9 mouse cellular contexts compared by ENCODE assay signal in the genomic region with DNA sequence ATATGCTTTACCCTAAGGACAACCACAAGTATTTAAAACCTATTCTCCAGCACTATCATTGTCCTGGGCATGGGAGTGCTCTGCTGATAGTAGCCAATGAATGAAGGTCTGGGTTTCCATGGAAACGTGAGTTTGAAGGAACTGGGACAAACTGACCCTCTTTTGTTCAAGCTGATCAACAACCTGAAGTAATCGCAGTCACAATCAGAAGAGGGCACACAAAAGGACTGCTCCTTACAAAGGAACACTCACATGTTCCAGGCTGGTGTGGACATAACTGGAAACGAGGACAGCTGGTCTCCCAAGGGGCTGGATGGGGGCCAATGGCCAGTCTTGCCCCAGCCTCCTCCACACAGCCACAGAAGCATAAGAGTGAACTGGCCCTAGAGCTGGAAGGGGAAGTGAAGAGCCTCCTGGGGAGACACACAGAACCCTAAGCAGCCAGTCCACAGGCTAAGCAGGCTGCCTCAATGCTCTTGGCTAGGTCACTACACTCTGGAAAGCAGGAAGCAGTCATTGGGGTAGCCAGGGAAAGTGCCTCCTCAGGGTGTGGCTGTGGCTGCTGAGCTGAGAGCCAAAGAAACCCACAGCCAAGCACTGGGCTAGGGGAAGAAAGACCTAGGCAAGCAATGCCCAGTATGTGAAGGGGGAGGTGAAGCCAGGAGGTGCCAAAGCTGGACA. TPM values are rescaled to one million over a fixed set of nuclear protein-coding genes. Genes with fewer than 3 reads are reported as not detected.
DNase-seq lines count a peak whose midpoint lies in the region; ATAC-seq and TF ChIP-seq lines count a peak whose summit lies in the region.
"Had no signal": no experiment of that assay in that cellular context is flagged by ENCODE, and none has a peak within 500 bp of the region (broad histone marks: within the 10 kb centered on the region; RNA-seq: fewer than 3 reads in every experiment).

No protein-coding gene starts in this region.

- 42% methylated on average over 3 of the region's 3 CpGs for WGBS in heart, embryonic 15.5 days
- WGBS in midbrain, postnatal 0 days = 14% methylated on average over 3 of the region's 3 CpGs

- no peaks in the 10 kb centered on the region for H3K36me3 ChIP-seq in ES-Bruce4 (ENCODE audit: control insufficient read depth, insufficient read depth, low read length, poor library complexity, severe bottlenecking)
- H3K36me3 ChIP-seq in heart, embryonic 15.5 days = no peaks in the 10 kb centered on the region
- no peaks in the 10 kb centered on the region for H3K36me3 ChIP-seq in midbrain, postnatal 0 days (ENCODE audit: insufficient read depth, low read length)
- H3K36me3 ChIP-seq: limb, embryonic 13.5 days had no signal

- DNase-seq in adrenal gland, postnatal 14 days = peak; percentile 59
- peak; percentile 40 for DNase-seq in fibroblast of lung, adult 2 months (ENCODE audit: low read depth)
- peak; percentile 34 for DNase-seq in kidney, postnatal 14 days
- DNase-seq in midbrain, postnatal 0 days (ENCODE audit: low spot score) = peak; percentile 57
- DNase-seq in liver = no peak
- no peak for DNase-seq in left cerebral cortex, adult 8-10 months (ENCODE audit: low spot score in 2 of 2)

- no peak overlapping the region for H3K4me2 ChIP-seq in heart, embryonic 15.5 days
- H3K4me2 ChIP-seq in midbrain, postnatal 0 days (ENCODE audit: low read depth, low read length, poor library complexity, severe bottlenecking) = no peak overlapping the region
- H3K4me2 ChIP-seq: limb, embryonic 13.5 days had no signal

- no peaks in the 10 kb centered on the region for H3K27me3 ChIP-seq in ES-Bruce4 (ENCODE audit: control insufficient read depth, insufficient read depth, low read length, poor library complexity, severe bottlenecking)
- H3K27me3 ChIP-seq in heart, embryonic 15.5 days = no peaks in the 10 kb centered on the region
- H3K27me3 ChIP-seq in midbrain, postnatal 0 days (ENCODE audit: insufficient read depth, low read length) = no peaks in the 10 kb centered on the region
- H3K27me3 ChIP-seq: limb, embryonic 13.5 days had no signal

- no peaks in the 10 kb centered on the region for H3K9me3 ChIP-seq in ES-Bruce4 (replicated peaks; ENCODE audit: control insufficient read depth, insufficient read depth, low read length, poor library complexity, severe bottlenecking)
- H3K9me3 ChIP-seq in heart, embryonic 15.5 days (replicated peaks) = no peaks in the 10 kb centered on the region
- H3K9me3 ChIP-seq in midbrain, postnatal 0 days (ENCODE audit: low read length) = no peaks in the 10 kb centered on the region
- H3K9me3 ChIP-seq: limb, embryonic 13.5 days had no signal

- no peak overlapping the region for H3K9ac ChIP-seq in ES-Bruce4 (ENCODE audit: low read depth, poor library complexity, severe bottlenecking)
- H3K9ac ChIP-seq in heart, embryonic 15.5 days = no peak overlapping the region
- H3K9ac ChIP-seq in midbrain, postnatal 0 days (replicated peaks; ENCODE audit: low read length, poor library complexity, severe bottlenecking) = no peak overlapping the region
- H3K9ac ChIP-seq: limb, embryonic 13.5 days had no signal

- ATAC-seq in heart, embryonic 15.5 days (replicated peaks; ENCODE audit: insufficient number of reproducible peaks, insufficient read depth, low FRiP score, low read depth) = peak; percentile 38
- peak; percentile 58 for ATAC-seq in midbrain, postnatal 0 days (ENCODE audit: low FRiP score)

- TF ChIP-seq POLR2A in ES-Bruce4 (IDR thresholded peaks at IDR 0.05; ENCODE audit: insufficient read depth, low read length) = no peak

- TF ChIP-seq CTCF in ES-Bruce4 (IDR thresholded peaks at IDR 0.05; ENCODE audit: low read depth, low read length) = no peak
- TF ChIP-seq CTCF in midbrain, postnatal 0 days (IDR thresholded peaks at IDR 0.05) = no peak

- H3K27ac ChIP-seq in ES-Bruce4 (ENCODE audit: insufficient read depth, low read length) = peak overlapping the region; percentile 28; the same call in 1 of the 2 replicates
- H3K27ac ChIP-seq in heart, embryonic 15.5 days = peak overlapping the region; percentile 84
- H3K27ac ChIP-seq in midbrain, postnatal 0 days (ENCODE audit: low read depth, low read length) = peak overlapping the region; percentile 55
- H3K27ac ChIP-seq: limb, embryonic 13.5 days had no signal

- H3K4me1 ChIP-seq in ES-Bruce4 (ENCODE audit: control insufficient read depth, insufficient read depth, low read length) = peaks cover 7% of the 10 kb centered on the region
- peaks cover 31% of the 10 kb centered on the region for H3K4me1 ChIP-seq in heart, embryonic 15.5 days (replicated peaks)
- peaks cover 7% of the 10 kb centered on the region; the same call in 1 of the 2 replicates for H3K4me1 ChIP-seq in midbrain, postnatal 0 days (ENCODE audit: insufficient read depth, low read length)

- no peak for TF ChIP-seq EP300 in ES-Bruce4 (IDR thresholded peaks at IDR 0.05; ENCODE audit: insufficient read depth, low read depth, low read length)

- H3K4me3 ChIP-seq in ES-Bruce4 (ENCODE audit: low read depth, low read length) = no peak overlapping the region
- no peak overlapping the region for H3K4me3 ChIP-seq in heart, embryonic 15.5 days
- no peak overlapping the region for H3K4me3 ChIP-seq in midbrain, postnatal 0 days (ENCODE audit: low read depth, low read length)
- H3K4me3 ChIP-seq: limb, embryonic 13.5 days had no signal

RNA-seq across cellular contexts. Expression of gene Fam189a2, which starts 14.0 kb away (rescaled TPM):
- polyA plus RNA-seq in ES-Bruce4 (2011; ENCODE audit: insufficient read depth, insufficient read length, low read depth, missing spikeins) = 1.7 and 2.0 TPM in 2 replicates
- 8.7 and 12.3 TPM in 2 replicates for total RNA-seq in adrenal gland, postnatal 14 days (2021)
- 5.6 and 5.9 TPM in 2 replicates for polyA plus RNA-seq in heart, embryonic 15.5 days (2015; fragmentation: Nextera tagmentation; extraction: Ambion mirVana)
- total RNA-seq in midbrain, postnatal 0 days (2014; rRNA removed) = 16.3 and 16.9 TPM in 2 replicates
- polyA plus RNA-seq in midbrain, postnatal 0 days (2015; fragmentation: Nextera tagmentation; extraction: Ambion mirVana) = 2.5 and 3.2 TPM in 2 replicates
- total RNA-seq in left cerebral cortex, adult 8-10 months (2022) = 10 to 100 TPM in 1 of 4 experiments, 1 to 10 TPM in 3; 9.2 to 12.1 (median 9.6) TPM

Comparison
In these comparisons a context has a peak if more than half of its experiments do, and no peak if none do; other contexts are left out.
1. H3K27ac ChIP-seq: peak in every context shown above with its lines; median percentile 84 in heart, embryonic 15.5 days; 55 in midbrain, postnatal 0 days; 28 in ES-Bruce4.
2. DNase-seq: peak in adrenal gland, postnatal 14 days (single experiment), fibroblast of lung, adult 2 months (single experiment), kidney, postnatal 14 days (single experiment) and midbrain, postnatal 0 days (single experiment); none in liver (single experiment) and left cerebral cortex, adult 8-10 months (0 of 2).